Mouse (Mus musculus) spleen, adult 2 months (tissue): Measurements from ENCODE around the gene Cks2.

ENCODE experiments used
- CTCF ChIP-seq: fragments of 200-500 bp; IDR thresholded peaks from 2 replicates; pipeline ENCODE4 v1.5.1; 2011; ENCODE audit warnings: mild to moderate bottlenecking, inconsistent platforms; ENCODE audit not compliant: insufficient read depth, insufficient read length, insufficient replicate concordance; ENCODE audit errors: extremely low read depth
- POLR2A ChIP-seq: fragments of 200-500 bp; IDR thresholded peaks from 2 replicates; pipeline ENCODE4 v1.6.1; 2011; ENCODE audit warnings: low read depth, low read length, inconsistent platforms

- TF ChIP-seq POLR2A = no peak
- no peak for TF ChIP-seq CTCF
Measured at GRCm38 (mm10) chr13:51623678-51624077, 21.4 kb upstream of the Cks2 start.
